Mouse (Mus musculus) macrophage (primary cell): Measurements from ENCODE around the gene Wdr3. TPM values are rescaled to one million over a fixed set of nuclear protein-coding genes. Genes with fewer than 3 reads are reported as not detected.

Experiments
- H3K27ac ChIP-seq: fragments of 350-480 bp; formaldehyde crosslinking; 2 replicates; pipeline ENCODE4 v1.9.0; 2021
- H3K36me3 ChIP-seq: fragments of 350-480 bp; formaldehyde crosslinking; 2 replicates; pipeline ENCODE4 v1.9.0; 2021; ENCODE audit errors: inconsistent target
- H3K4me3 ChIP-seq: fragments of 350-480 bp; formaldehyde crosslinking; 2 replicates; pipeline ENCODE4 v1.9.0; 2021; ENCODE audit errors: inconsistent target
- H3K79me2 ChIP-seq: fragments of 350-480 bp; formaldehyde crosslinking; 2 replicates; pipeline ENCODE4 v1.9.0; 2021; ENCODE audit errors: inconsistent target
- WGBS: methylation state at CpG from one replicate; pipeline ENCODE4 v1.1.7; 2026; ENCODE audit warnings: inconsistent platforms; ENCODE audit not compliant: missing documents; 5-methylcytosine and 5-hydroxymethylcytosine counted together
- polyA plus RNA-seq: library from polyadenylated mRNA; stranded (reverse); fragments of 250-400 nt; gene quantifications from 3 replicates; pipeline ENCODE4 v1.2.4, GENCODE M21; 2018; ENCODE audit warnings: inconsistent platforms

The Wdr3 gene
- polyA plus RNA-seq, 1 experiment from 2014 or later, result 16.0 TPM

DNA sequence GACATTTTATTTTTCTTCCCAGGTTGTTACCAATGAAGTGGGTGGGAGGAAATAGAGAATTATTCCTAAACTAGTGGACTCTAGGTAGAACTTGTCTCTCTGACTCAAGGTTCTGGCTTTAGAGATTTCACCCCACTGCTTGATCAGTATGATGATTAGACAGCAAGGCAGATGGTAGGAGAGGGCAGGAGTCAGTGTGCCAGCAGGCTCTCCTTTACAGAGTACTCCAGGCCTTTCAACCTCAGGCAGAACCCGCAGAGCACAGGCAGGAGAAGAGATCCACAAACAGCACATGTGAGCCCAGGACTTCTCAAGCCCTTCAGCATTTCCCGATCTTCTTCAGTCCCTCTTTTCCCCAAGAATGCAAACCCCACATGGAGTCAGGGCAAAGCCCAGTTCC, 43.5 kb downstream of the Wdr3 start:
- 83% methylated on average over 2 of the region's 2 CpGs for WGBS
- Histone ChIP-seq H3K27ac (no peak overlapping the region), H3K4me3 (no peak overlapping the region), H3K79me2 (no peaks in the 10 kb centered on the region), H3K36me3 (no peaks in the 10 kb centered on the region)

DNA sequence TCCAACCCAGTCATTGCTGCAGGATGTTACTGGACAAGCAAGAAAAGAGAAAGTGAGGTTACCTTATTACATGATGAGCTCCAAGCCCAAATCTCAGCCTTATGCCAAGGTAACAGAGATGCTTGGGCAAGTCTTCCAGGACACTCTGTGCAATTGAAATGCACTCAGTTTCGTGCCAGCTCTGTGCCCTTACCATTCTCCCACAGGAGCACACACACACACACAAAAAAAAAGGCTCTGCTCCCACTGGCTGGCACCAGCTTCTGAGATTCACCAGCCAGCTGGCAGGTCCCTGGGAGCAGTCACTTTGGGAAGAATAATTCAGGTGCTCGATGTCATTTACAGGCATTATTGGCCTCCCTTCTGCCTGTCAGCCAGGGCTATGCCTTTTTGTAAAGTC, 55.5 kb downstream of the Wdr3 start:
- Histone ChIP-seq H3K4me3 (no peak overlapping the region), H3K79me2 (no peaks in the 10 kb centered on the region), H3K27ac (no peak overlapping the region), H3K36me3 (no peaks in the 10 kb centered on the region)
- WGBS, result 100% methylated on average over 2 of the region's 2 CpGs

DNA sequence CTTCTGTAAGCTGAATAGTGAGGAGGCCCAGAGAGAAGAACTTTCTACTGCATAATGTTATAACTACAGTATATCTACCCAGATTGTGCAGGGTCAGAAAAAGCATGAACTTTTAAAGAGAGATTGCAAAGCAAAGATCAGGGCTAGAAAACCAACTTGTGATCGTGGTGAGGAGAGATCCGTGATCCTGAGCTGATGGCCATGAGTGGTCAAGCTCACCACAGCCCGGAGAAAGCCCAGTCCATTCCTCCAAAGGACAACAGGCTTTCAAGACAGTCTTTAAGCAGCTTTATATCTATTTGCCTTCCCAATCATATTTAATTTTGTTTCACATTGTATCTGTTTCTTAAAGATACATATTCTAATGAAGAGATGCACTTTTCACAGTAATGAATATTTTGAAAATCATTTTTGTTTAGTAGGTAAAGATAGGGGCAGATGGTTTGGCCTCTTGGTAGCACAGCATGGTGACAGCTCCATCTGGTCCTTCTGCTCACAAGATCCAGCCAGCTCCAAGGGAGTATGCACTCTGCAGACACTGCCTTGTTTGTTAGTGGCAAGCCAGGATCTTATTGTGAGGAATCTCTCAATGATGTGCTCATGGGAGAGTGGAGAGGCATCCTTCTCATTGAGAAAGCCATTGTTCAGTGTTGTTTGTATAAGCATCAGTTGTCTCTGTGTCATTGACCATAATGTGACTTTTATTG, 59.7 kb downstream of the Wdr3 start:
- no peak overlapping the region for H3K27ac ChIP-seq
- WGBS, result 89% methylated on average over 3 of the region's 3 CpGs

More for the DNA sequence above, 59.7 kb downstream of the Wdr3 start:
- Histone ChIP-seq H3K36me3 (no peaks in the 10 kb centered on the region), H3K79me2 (no peaks in the 10 kb centered on the region), H3K4me3 (no peak overlapping the region)

Other genes with a start within 250 kb of the Wdr3 start
- gene Gdap2, start within 50 bp of the Wdr3 start, polyA plus RNA-seq, result 17.6 to 28.2 TPM (median 22.9 TPM) in 3 replicates